Mouse (Mus musculus): ENCODE data around the gene Olfr545. TPM values are rescaled to one million over a fixed set of nuclear protein-coding genes. Genes with fewer than 3 reads are reported as not detected.
"Not testable (repeated sequence)": the region's sequence is repeated elsewhere in the genome, so short reads cannot be mapped to it uniquely, and the experiment has no call there.

The Olfr545 gene
- polyA plus RNA-seq, 1 experiment from 2014 or later = not detected

GRCm38 (mm10) chr7:102508066-102508465 is 8.7 kb upstream of the Olfr545 start:
- Histone ChIP-seq H3K27me3 (peaks cover 11% of the 10 kb centered on the region; the same call in 1 of the 2 replicates), H3K4me1 (replicated peaks) (peaks cover 5% of the 10 kb centered on the region; the same call in 1 of the 2 replicates), H3K4me2 (no peak overlapping the region), H3K9me3 (replicated peaks) (no peaks in the 10 kb centered on the region), H3K27ac (no peak overlapping the region), H3K9ac (no peak overlapping the region), H3K4me3 (replicated peaks) (no peak overlapping the region), H3K36me3 (no peaks in the 10 kb centered on the region)
- no peak for ATAC-seq (ENCODE audit: low read depth)
- DNase-seq = no peak
- WGBS (ENCODE audit: insufficient replicate concordance) = 74% methylated on average over 9 of the region's 9 CpGs

GRCm38 (mm10) chr7:102506848-102507247 is 7.5 kb upstream of the Olfr545 start:
- Histone ChIP-seq H3K4me1 (replicated peaks) (no peaks in the 10 kb centered on the region), H3K9ac (no peak overlapping the region), H3K36me3 (no peaks in the 10 kb centered on the region), H3K4me2 (no peak overlapping the region), H3K27me3 (0 out of 2 replicates have a peak, but pooled peaks cover 3% of the 10 kb centered on the region), H3K9me3 (replicated peaks) (no peaks in the 10 kb centered on the region), H3K27ac (no peak overlapping the region), H3K4me3 (replicated peaks) (no peak overlapping the region)
- WGBS (ENCODE audit: insufficient replicate concordance) = 34% methylated on average over 3 of the region's 3 CpGs
- peak; percentile 60; the same call in 1 of the 2 replicates for ATAC-seq (ENCODE audit: low read depth)
- peak; percentile 43 for DNase-seq

GRCm38 (mm10) chr7:102501986-102502385 is 2.6 kb upstream of the Olfr545 start:
- Histone ChIP-seq H3K27ac (no peak overlapping the region), H3K36me3 (no peaks in the 10 kb centered on the region), H3K9me3 (replicated peaks) (no peaks in the 10 kb centered on the region), H3K9ac (no peak overlapping the region), H3K4me1 (replicated peaks) (no peaks in the 10 kb centered on the region), H3K27me3 (no peaks in the 10 kb centered on the region), H3K4me2 (no peak overlapping the region), H3K4me3 (replicated peaks) (no peak overlapping the region)
- WGBS (ENCODE audit: insufficient replicate concordance) = 64% methylated on average over 5 of the region's 5 CpGs
- DNase-seq = no peak
- no peak for ATAC-seq (ENCODE audit: low read depth)

- H3K36me3 ChIP-seq; H3K27ac ChIP-seq; H3K27me3 ChIP-seq; DNase-seq; H3K4me1 ChIP-seq (replicated peaks); H3K4me3 ChIP-seq (replicated peaks); H3K9ac ChIP-seq; H3K4me2 ChIP-seq; H3K9me3 ChIP-seq (replicated peaks); ATAC-seq (ENCODE audit: low read depth): not testable (repeated sequence)
- WGBS (ENCODE audit: insufficient replicate concordance) = 45% methylated on average over 6 of the region's 7 CpGs
Measured at GRCm38 (mm10) chr7:102494416-102494815, 5.0 kb downstream of the Olfr545 start.

- no peak for ATAC-seq (ENCODE audit: low read depth)
Measured at GRCm38 (mm10) chr7:102488161-102488560, 11.2 kb downstream of the Olfr545 start, which contains the start of gene Olfr544. Gene Olfr544 (minus strand): TSS chr7:102488313.

GRCm38 (mm10) chr7:102486105-102486504 is 13.3 kb downstream of the Olfr545 start:
- Histone ChIP-seq H3K4me1 (replicated peaks) (peaks cover 39% of the 10 kb centered on the region), H3K4me3 (replicated peaks) (no peak overlapping the region), H3K9ac (no peak overlapping the region), H3K36me3 (no peaks in the 10 kb centered on the region), H3K9me3 (replicated peaks) (no peaks in the 10 kb centered on the region), H3K4me2 (peak overlapping the region; percentile 19), H3K27ac (no peak overlapping the region), H3K27me3 (no peaks in the 10 kb centered on the region)
- 7% methylated on average over 1 of the region's 1 CpGs for WGBS (ENCODE audit: insufficient replicate concordance)
- peak; percentile 86 for ATAC-seq (ENCODE audit: low read depth)
- DNase-seq = peak; percentile 25

More at GRCm38 (mm10) chr7:102488161-102488560, 11.2 kb downstream of the Olfr545 start, which contains the start of gene Olfr544:
- no peak within 1 kb of the TSS for H3K4me3 ChIP-seq (replicated peaks)
- H3K27me3 ChIP-seq = no peaks in the 10 kb centered on the region
- no peak within 1 kb of the TSS for H3K4me2 ChIP-seq
- no peaks in the 10 kb centered on the region for H3K9me3 ChIP-seq (replicated peaks)
- H3K4me1 ChIP-seq (replicated peaks) = peaks cover 33% of the 10 kb centered on the region
- H3K27ac ChIP-seq = no peak within 1 kb of the TSS
- DNase-seq = no peak
- H3K9ac ChIP-seq = no peak within 1 kb of the TSS
- WGBS (ENCODE audit: insufficient replicate concordance) = 25% methylated on average over 1 of the region's 1 CpGs
- no peaks in the 10 kb centered on the region for H3K36me3 ChIP-seq

- not testable (repeated sequence) for DNase-seq; H3K4me2 ChIP-seq; H3K9ac ChIP-seq; H3K4me3 ChIP-seq (replicated peaks); ATAC-seq (ENCODE audit: low read depth); H3K27me3 ChIP-seq; H3K27ac ChIP-seq; H3K9me3 ChIP-seq (replicated peaks); H3K36me3 ChIP-seq
- H3K4me1 ChIP-seq (replicated peaks) = peaks cover 39% of the 10 kb centered on the region
- WGBS (ENCODE audit: insufficient replicate concordance) = 56% methylated on average over 6 of the region's 8 CpGs
Measured at GRCm38 (mm10) chr7:102484766-102485165, 14.6 kb downstream of the Olfr545 start.

- H3K9ac ChIP-seq = no peak overlapping the region
- DNase-seq = no peak
- H3K36me3 ChIP-seq = no peaks in the 10 kb centered on the region
- peaks cover 39% of the 10 kb centered on the region for H3K4me1 ChIP-seq (replicated peaks)
- no peak overlapping the region for H3K27ac ChIP-seq
- ATAC-seq (ENCODE audit: low read depth) = no peak
- 75% methylated on average over 2 of the region's 2 CpGs for WGBS (ENCODE audit: insufficient replicate concordance)
- H3K4me3 ChIP-seq (replicated peaks) = no peak overlapping the region
- no peaks in the 10 kb centered on the region for H3K27me3 ChIP-seq
- H3K9me3 ChIP-seq (replicated peaks) = no peaks in the 10 kb centered on the region
- H3K4me2 ChIP-seq = no peak overlapping the region
Measured at GRCm38 (mm10) chr7:102483665-102484064, 15.7 kb downstream of the Olfr545 start.

- H3K27ac ChIP-seq = no peak within 1 kb of the TSS
- H3K36me3 ChIP-seq = 0 out of 2 replicates have a peak, but pooled peaks cover 3% of the 10 kb centered on the region
- ATAC-seq (ENCODE audit: low read depth) (no peak), DNase-seq (no peak)
- H3K4me1 ChIP-seq (replicated peaks) = peaks cover 40% of the 10 kb centered on the region
- H3K4me3 ChIP-seq (replicated peaks) = no peak within 1 kb of the TSS
- no peaks in the 10 kb centered on the region for H3K9me3 ChIP-seq (replicated peaks)
- H3K9ac ChIP-seq = no peak within 1 kb of the TSS
- H3K27me3 ChIP-seq = no peaks in the 10 kb centered on the region
- no peak within 1 kb of the TSS for H3K4me2 ChIP-seq
- 86% methylated on average over 4 of the region's 4 CpGs for WGBS (ENCODE audit: insufficient replicate concordance)
Measured at GRCm38 (mm10) chr7:102481579-102481978, 17.8 kb downstream of the Olfr545 start, which contains the start of gene Olfr543. Gene Olfr543 (minus strand): TSS chr7:102481679.

GRCm38 (mm10) chr7:102480821-102481220 is 18.6 kb downstream of the Olfr545 start:
- H3K4me2 ChIP-seq = no peak overlapping the region
- no peak overlapping the region for H3K27ac ChIP-seq
- H3K27me3 ChIP-seq = no peaks in the 10 kb centered on the region
- H3K9me3 ChIP-seq (replicated peaks) = no peaks in the 10 kb centered on the region
- H3K36me3 ChIP-seq = 0 out of 2 replicates have a peak, but pooled peaks cover 3% of the 10 kb centered on the region
- no peak overlapping the region for H3K9ac ChIP-seq
- 62% methylated on average over 4 of the region's 4 CpGs for WGBS (ENCODE audit: insufficient replicate concordance)
- no peak for DNase-seq
- no peak overlapping the region for H3K4me3 ChIP-seq (replicated peaks)
- peaks cover 32% of the 10 kb centered on the region for H3K4me1 ChIP-seq (replicated peaks)
- ATAC-seq (ENCODE audit: low read depth) = no peak

GRCm38 (mm10) chr7:102479368-102480078 is 19.9 kb downstream of the Olfr545 start:
- ATAC-seq (ENCODE audit: low read depth) (no peak), DNase-seq (no peak)

More at GRCm38 (mm10) chr7:102479368-102480078, 19.9 kb downstream of the Olfr545 start:
- 67% methylated on average over 5 of the region's 5 CpGs for WGBS (ENCODE audit: insufficient replicate concordance)
- no peaks in the 10 kb centered on the region for H3K9me3 ChIP-seq (replicated peaks)
- H3K27me3 ChIP-seq = no peaks in the 10 kb centered on the region
- no peak overlapping the region for H3K4me2 ChIP-seq
- H3K27ac ChIP-seq = no peak overlapping the region
- H3K4me3 ChIP-seq (replicated peaks) = no peak overlapping the region
- H3K36me3 ChIP-seq = 0 out of 2 replicates have a peak, but pooled peaks cover 3% of the 10 kb centered on the region
- no peak overlapping the region for H3K9ac ChIP-seq
- peaks cover 23% of the 10 kb centered on the region for H3K4me1 ChIP-seq (replicated peaks)

Data from liver, embryonic 13.5 days (tissue).